Mouse (Mus musculus): ENCODE measurements around the gene Hcls1. TPM values are rescaled to one million over a fixed set of nuclear protein-coding genes. Genes with fewer than 3 reads are reported as not detected.

Gene Hcls1
- polyA plus RNA-seq, 1 experiment from 2014 or later: 2.5 TPM

DNA sequence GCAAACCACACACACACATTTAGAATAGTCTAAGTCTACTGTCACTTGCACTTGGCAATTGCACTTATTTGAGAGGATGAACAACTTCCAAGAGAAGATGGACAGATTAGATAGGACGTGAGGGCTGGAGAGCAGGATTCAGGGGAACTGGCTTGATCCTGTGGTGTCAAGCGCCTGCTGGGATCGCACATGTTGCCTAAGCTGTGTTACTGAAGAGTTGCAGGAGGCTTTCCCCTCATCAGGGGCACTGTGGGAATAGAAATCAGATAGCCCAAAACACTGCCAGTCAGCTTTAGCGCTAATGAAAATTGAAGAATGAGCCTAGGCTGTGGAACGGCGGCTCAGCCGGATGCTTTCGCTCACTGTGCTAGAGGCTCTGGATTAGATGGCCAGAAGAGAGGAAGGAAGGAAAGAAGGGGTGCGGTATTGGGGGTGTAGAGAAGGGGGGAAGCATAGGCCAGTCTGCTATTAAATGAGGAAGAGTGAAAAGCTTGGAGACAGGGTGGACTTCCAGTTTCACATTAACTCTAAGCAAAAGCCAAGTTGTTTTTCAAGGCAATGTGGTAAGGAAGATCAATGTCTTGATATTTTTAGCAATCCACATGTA, 64.7 kb downstream of the Hcls1 start:
- H3K4me2 ChIP-seq: no peak overlapping the region
- no peak overlapping the region for H3K27ac ChIP-seq (replicated peaks)
- no peaks in the 10 kb centered on the region for H3K9me3 ChIP-seq (replicated peaks)
- H3K9ac ChIP-seq (replicated peaks): no peak overlapping the region
- no peak for ATAC-seq (ENCODE audit: low FRiP score)
- no peaks in the 10 kb centered on the region for H3K27me3 ChIP-seq (replicated peaks)
- WGBS: 82% methylated on average over 9 of the region's 9 CpGs
- no peaks in the 10 kb centered on the region for H3K36me3 ChIP-seq
- H3K4me1 ChIP-seq: no peaks in the 10 kb centered on the region
- H3K4me3 ChIP-seq (replicated peaks): no peak overlapping the region

DNA sequence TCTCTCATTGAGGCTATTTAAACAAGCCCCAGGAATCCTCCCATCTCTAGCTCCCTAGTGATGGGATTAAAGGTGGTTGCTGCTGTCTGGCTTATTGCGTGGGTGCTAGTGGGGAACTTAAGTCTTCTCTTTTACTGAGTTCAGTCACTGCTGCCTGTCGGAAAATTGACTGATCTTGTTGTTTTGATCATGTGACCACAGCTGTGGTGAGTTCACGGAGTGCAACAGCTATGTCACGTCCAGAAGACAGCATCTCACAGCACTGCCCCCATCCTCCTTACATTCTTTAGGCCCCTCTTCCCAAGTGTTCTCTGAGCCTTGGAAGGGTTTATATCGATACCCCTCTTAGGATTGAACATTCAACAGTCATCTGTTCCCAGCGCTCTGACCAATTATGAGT, 74.5 kb downstream of the Hcls1 start:
- WGBS: 76% methylated on average over 6 of the region's 6 CpGs

DNA sequence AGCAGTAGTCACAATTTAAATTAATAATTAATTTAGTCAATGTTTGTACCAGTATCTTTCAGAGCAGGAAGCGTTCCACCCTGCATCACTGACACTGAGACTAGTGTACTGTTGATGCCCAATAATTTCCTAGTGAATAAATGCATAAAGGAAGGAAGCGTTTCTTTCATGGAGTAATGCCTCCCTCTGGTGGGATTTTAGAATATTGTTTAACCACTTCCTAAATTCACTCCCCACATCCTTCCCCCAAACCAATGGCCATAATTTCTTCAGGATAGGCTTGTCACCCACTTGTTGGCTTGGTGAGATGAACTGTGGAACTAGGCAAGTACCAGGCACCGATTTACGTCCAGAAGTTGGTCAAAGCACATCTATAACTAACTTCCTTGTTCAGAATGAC, 75.6 kb downstream of the Hcls1 start:
- Histone ChIP-seq H3K9ac (replicated peaks) (no peak overlapping the region), H3K4me1 (peaks cover 18% of the 10 kb centered on the region), H3K9me3 (replicated peaks) (no peaks in the 10 kb centered on the region), H3K4me3 (replicated peaks) (no peak overlapping the region), H3K4me2 (no peak overlapping the region), H3K36me3 (no peaks in the 10 kb centered on the region), H3K27me3 (replicated peaks) (no peaks in the 10 kb centered on the region), H3K27ac (replicated peaks) (no peak overlapping the region)
- peak; percentile 56; the same call in 1 of the 2 replicates for ATAC-seq (ENCODE audit: low FRiP score)
- 57% methylated on average over 4 of the region's 4 CpGs for WGBS

More for the DNA sequence above, 74.5 kb downstream of the Hcls1 start:
- Histone ChIP-seq H3K4me2 (no peak overlapping the region), H3K9me3 (replicated peaks) (no peaks in the 10 kb centered on the region), H3K4me3 (replicated peaks) (no peak overlapping the region), H3K27ac (replicated peaks) (no peak overlapping the region), H3K36me3 (no peaks in the 10 kb centered on the region), H3K27me3 (replicated peaks) (no peaks in the 10 kb centered on the region), H3K4me1 (peaks cover 18% of the 10 kb centered on the region), H3K9ac (replicated peaks) (no peak overlapping the region)
- no peak for ATAC-seq (ENCODE audit: low FRiP score)

DNA sequence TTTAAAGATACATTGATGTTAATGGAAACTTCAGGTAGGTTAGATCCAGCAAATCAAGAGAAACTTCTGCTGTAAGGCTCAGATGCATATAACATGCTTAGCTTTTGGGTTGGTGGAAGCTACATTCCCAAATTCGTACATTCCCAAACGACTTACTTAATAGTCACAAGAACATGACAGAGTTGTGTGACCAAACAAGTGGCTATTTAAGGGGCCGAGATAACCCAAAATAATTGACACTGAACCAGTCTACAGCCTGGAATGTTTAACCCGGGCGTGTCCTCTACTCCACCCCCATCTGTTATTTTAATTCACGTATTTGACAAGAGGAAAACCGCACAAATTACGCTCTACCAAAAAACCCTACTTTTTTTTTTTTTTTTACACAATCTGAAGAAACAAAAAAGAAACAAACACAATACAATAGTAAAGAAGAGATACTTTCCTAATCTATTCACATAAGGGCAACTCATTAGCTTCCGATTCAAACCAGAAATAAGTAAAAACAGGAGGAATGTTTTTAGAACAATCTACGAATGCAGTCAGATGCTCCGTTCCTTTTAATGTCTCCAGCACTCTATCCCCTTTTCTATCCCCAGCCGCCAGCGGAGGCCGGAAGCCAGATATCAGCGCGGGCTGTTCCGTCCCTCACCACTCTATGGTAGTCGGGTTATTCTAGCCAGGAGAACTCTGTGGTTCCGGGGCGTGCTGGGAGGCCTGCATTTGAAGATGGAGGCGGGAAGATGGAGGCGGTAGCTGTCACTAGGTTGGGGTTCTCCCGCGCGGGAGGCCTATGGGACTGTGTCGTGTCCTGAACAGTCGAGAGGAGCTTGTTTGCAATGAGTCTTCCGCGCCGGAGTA, 76.5 kb downstream of the Hcls1 start, which contains the start of gene Polq:
Gene Polq (plus strand): TSS at position 726 of the 861 bp plus-strand sequence.
- Histone ChIP-seq H3K9me3 (replicated peaks) (no peaks in the 10 kb centered on the region), H3K9ac (replicated peaks) (peak within 1 kb of the TSS; percentile 51), H3K4me2 (peak within 1 kb of the TSS; percentile 99), H3K4me3 (replicated peaks) (peak within 1 kb of the TSS; percentile 73), H3K4me1 (peaks cover 18% of the 10 kb centered on the region), H3K27ac (replicated peaks) (no peak within 1 kb of the TSS), H3K36me3 (no peaks in the 10 kb centered on the region), H3K27me3 (replicated peaks) (no peaks in the 10 kb centered on the region)
- peak; percentile 99 for ATAC-seq (ENCODE audit: low FRiP score)
- WGBS: 7% methylated on average over 30 of the region's 30 CpGs

DNA sequence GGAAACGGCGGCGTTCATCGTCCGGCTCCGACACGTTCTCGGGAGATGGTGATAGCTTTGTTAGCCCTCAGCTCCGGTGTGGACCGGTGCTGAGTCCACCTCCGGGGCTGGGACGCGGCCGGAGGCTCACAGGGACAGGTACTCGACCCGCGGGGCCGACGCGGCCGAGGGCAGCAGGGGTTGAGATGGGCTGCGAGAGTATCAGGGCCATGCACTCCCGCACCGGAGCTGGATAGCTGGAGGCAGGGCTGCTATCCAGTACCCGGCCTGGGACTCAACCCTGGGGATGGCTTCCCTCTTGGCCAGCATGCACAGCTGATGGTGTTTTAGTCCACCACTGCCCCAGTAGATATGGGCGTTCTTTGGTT, 77.1 kb downstream of the Hcls1 start:
- H3K9ac ChIP-seq (replicated peaks): peak overlapping the region; percentile 51
- peak; percentile 65 for ATAC-seq (ENCODE audit: low FRiP score)
- peak overlapping the region; percentile 99 for H3K4me2 ChIP-seq
- no peaks in the 10 kb centered on the region for H3K9me3 ChIP-seq (replicated peaks)
- H3K4me3 ChIP-seq (replicated peaks): peak overlapping the region; percentile 73
- H3K4me1 ChIP-seq: peaks cover 18% of the 10 kb centered on the region
- no peaks in the 10 kb centered on the region for H3K27me3 ChIP-seq (replicated peaks)
- under 1% methylated on average over 26 of the region's 26 CpGs for WGBS
- no peak overlapping the region for H3K27ac ChIP-seq (replicated peaks)
- H3K36me3 ChIP-seq: no peaks in the 10 kb centered on the region

DNA sequence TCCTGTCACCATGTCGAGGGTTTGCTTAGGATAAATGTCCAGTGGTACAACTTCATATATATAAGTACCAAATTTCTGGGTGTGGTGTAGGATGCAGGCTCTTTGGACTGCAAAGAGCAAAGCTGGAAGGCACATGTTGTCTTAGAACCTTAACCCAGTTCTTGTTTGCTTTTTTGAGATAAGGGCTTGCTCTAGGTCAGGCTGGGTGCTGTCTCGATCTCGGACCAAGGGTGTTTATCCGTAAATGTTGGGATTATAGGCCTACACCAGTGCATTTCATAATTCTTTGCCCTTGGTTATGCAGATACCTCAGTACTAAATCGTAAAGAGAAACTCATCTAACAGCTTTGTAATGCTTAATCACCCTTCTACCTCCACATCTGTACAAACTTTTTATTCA, 77.6 kb downstream of the Hcls1 start:
- no peaks in the 10 kb centered on the region for H3K27me3 ChIP-seq (replicated peaks)
- H3K9me3 ChIP-seq (replicated peaks): no peaks in the 10 kb centered on the region
- peak overlapping the region; percentile 99 for H3K4me2 ChIP-seq
- no peak for ATAC-seq (ENCODE audit: low FRiP score)
- H3K36me3 ChIP-seq: no peaks in the 10 kb centered on the region
- peak overlapping the region; percentile 51; the same call in 1 of the 2 replicates for H3K9ac ChIP-seq (replicated peaks)
- peaks cover 18% of the 10 kb centered on the region for H3K4me1 ChIP-seq
- 66% methylated on average over 5 of the region's 5 CpGs for WGBS
- peak overlapping the region; percentile 73 for H3K4me3 ChIP-seq (replicated peaks)
- H3K27ac ChIP-seq (replicated peaks): no peak overlapping the region

Other genes with a start within 250 kb of the Hcls1 start
- gene Ildr1, start 241.0 kb upstream of the Hcls1 start, polyA plus RNA-seq (2015; fragmentation: Nextera tagmentation; extraction: Ambion mirVana): 0.37 and 1.7 TPM in 2 replicates
- 13.0 and 15.3 TPM in 2 replicates for gene Slc15a2, start 150.0 kb upstream of the Hcls1 start, polyA plus RNA-seq (2015; fragmentation: Nextera tagmentation; extraction: Ambion mirVana)
- 57.2 and 61.1 TPM in 2 replicates for gene Iqcb1, start 106.6 kb upstream of the Hcls1 start, polyA plus RNA-seq (2015; fragmentation: Nextera tagmentation; extraction: Ambion mirVana)
- 0.50 and 1.1 TPM in 2 replicates for gene Eaf2, start 60.0 kb upstream of the Hcls1 start, polyA plus RNA-seq (2015; fragmentation: Nextera tagmentation; extraction: Ambion mirVana)
- 77.8 and 80.4 TPM in 2 replicates for gene Golgb1, start 59.8 kb upstream of the Hcls1 start, polyA plus RNA-seq (2015; fragmentation: Nextera tagmentation; extraction: Ambion mirVana)
- 0.03 TPM in 1 of 2 replicates, not detected in the other for gene Fbxo40, start 55.5 kb downstream of the Hcls1 start, polyA plus RNA-seq (2015; fragmentation: Nextera tagmentation; extraction: Ambion mirVana)
- gene Polq, start 76.8 kb downstream of the Hcls1 start, polyA plus RNA-seq (2015; fragmentation: Nextera tagmentation; extraction: Ambion mirVana): 2.8 and 4.6 TPM in 2 replicates

Measured in neural tube, embryonic 15.5 days (tissue).